Mouse (Mus musculus) liver, adult 2 months (tissue): ENCODE measurements around the gene Kctd17.

Experiments used
- CTCF ChIP-seq: fragments of 200-500 bp; IDR thresholded peaks from 2 replicates; pipeline ENCODE4 v1.5.1; 2011; ENCODE audit warnings: low read depth, low read length, control low read depth
- POLR2A ChIP-seq: fragments of 200-500 bp; IDR thresholded peaks from 2 replicates; pipeline ENCODE4 v1.6.1; 2011; ENCODE audit warnings: low read length, control low read depth; ENCODE audit not compliant: insufficient read depth; ENCODE audit errors: extremely low read depth

- TF ChIP-seq CTCF (peak; percentile 64), POLR2A (no peak)
Measured at GRCm38 (mm10) chr15:78434896-78435520, 6.6 kb downstream of the Kctd17 start.
